Mouse (Mus musculus) cerebellum, postnatal 10 days (tissue): ENCODE data around the gene Ushbp1.
A peak's percentile ranks its signal among the peaks of the same experiment; 100 is the strongest.
"Not testable (repeated sequence)": the region's sequence is repeated elsewhere in the genome, so short reads cannot be mapped to it uniquely, and the experiment has no call there.

Experiments
- DNase-seq, 2 experiments: peaks; one replicate each; pipeline ENCODE4 v3.0.0; 2021; ENCODE audit warnings: mixed read lengths in 2 of 2

Gene Ushbp1

DNA sequence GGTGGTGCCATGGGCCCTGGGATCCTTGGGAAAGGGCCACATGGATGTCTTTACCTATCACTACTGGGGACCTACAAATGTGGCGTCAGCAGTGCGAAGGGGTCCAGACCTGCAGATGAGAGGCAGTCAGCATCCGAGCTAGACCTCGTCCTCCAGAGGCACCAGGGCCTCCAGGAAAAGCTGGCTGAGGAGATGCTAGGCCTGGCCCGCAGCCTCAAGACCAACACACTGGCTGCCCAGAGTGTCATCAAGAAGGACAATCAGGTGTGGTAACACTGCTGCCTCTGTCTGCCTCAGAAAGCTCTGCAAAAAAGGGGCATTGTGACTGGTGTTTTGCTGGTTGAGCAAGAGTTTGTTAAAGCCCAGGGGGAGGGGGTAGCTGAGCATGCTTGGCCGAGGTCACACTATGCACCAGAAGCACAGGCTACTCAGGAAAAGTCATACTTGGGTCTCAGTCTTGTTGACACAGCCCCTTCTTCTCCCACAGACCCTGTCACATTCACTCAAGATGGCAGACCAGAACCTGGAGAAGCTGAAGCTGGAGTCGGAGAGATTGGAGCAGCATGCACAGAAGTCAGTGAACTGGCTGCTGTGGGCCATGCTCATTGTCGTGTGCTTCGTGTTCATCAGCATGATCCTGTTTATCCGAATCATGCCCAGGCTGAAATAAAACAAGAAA is 26.4 kb downstream of the Ushbp1 start:
- DNase-seq, result peak in 1 of 2 experiments; percentile 12

DNA sequence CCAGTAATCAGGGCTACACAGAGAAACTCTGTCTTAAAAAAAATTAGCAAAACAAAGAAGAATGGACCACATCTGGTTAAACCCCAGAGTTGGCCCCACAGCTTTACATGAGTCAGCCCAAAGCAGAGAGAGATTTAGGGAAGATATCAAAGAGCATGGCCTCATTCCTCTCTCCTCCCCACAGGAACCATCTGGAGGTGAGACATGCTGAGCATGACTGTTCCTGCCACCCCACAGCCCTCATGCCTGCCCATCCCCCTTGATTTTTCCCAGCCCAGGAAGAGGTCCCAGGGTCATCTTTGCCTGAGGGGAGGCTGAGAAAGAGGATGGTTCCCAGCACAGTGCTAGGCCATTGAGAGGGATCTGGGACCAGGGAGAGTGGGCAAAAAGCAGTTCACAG is 27.2 kb downstream of the Ushbp1 start:
- peak in 1 of 2 experiments; percentile 9 for DNase-seq

DNA sequence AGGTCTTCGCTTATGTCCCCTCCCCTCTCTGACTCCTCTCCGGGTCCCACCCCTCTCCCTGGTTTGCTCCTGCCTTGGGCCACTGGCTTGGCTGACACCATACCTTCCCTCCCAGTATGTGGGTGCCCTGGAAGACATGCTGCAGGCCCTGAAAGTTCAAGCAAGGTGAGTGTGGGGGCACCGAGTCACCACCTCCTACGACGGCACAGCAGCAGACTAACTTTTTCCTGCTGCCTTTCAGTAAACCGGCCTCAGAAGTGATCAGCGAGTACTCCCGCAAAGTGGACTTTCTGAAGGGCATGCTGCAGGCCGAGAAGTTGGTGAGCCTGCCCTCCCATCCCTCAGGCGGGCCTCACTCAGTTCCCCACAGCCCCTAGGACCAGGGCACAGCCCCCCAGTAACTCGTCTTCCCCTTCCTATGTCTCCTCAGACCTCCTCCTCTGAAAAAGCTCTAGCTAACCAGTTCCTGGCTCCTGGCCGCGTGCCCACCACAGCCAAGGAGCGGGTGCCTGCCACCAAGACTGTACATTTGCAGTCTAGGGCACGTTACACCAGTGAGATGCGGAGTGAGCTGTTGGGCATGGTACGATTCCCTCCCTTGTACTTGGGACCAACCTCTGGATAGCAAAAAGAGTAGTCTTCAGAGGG is 27.9 kb downstream of the Ushbp1 start:
- DNase-seq, result peak; percentile 54 to 59

DNA sequence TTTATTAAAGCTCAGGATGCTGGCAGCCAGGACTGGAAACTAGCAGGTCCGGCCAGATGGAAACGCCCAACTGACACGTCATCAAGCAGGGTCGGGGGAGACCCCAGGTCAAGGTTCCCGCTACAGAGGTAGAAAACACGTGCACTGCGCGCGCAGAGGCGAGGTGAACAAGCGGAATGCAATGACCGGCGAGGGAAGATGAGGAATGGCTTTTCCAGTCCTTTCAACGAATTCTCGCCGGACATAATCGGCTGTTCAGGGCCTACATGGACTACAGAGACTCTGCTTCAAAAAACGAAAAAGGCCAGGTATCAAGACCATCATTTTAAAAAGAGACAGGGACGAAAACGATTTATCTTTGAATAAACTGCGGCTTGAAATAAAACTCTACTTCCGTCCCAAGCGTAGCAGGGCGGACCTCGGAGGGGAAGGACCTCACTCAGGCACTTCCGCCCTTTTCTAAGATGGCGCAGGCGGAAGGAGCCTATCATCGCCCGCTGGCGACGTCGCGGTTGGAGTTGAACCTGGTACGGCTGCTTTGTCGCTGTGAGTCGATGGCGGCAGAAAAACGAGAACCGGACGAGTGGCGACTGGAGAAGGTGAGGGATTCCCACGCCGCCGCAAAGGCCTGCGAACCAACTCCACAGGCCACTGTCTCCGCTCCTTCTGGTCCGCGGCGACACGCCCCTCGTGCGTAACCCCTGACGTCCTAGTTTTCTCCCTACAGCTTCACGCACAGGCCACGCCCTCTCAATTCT is 28.7 kb downstream of the Ushbp1 start, which contains the start of gene Use1:
Use1 (plus strand) TSS at position 78 of the 758 bp plus-strand sequence.
- peak; percentile 92 for DNase-seq

DNA sequence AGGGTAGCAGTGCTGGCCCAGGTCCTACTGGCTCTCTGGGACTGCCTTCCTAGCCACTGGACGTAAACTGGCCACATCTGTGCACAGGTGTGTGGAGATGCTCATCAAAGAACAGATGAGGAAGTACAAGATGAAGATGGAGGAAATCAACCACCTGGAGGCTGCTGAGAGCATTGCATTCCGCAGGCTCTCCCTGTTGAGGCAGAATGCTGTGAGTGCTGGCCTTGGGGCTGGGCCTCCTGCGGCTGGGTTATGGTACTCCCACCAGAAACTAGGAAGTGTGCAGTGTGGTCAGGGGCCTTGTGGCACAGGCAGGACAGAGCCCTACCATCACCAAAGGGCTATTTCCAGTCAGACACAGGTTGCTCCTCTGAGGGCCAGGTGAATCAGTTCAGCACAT is 37.6 kb downstream of the Ushbp1 start:
- DNase-seq, result no peak

DNA sequence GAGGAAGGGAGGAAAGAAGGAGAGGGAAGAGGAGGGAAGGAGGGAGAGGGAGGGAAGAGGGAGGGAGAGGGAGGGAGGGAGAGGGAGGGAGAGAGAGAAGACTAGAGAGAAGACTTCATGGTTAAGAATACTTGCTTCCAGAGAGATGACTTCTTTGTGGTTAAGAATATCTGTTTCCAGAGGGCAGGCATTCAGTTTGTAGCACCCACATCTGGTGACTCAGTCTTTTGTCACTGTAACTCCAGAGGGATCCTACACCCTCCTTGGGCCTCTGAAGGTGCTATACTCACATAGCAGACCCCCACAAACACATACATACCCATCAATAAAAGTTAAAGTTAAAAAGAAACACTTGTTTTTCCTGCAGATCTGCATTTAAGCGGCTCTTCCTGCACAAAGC is 44.1 kb downstream of the Ushbp1 start:
- no peak for DNase-seq

DNA sequence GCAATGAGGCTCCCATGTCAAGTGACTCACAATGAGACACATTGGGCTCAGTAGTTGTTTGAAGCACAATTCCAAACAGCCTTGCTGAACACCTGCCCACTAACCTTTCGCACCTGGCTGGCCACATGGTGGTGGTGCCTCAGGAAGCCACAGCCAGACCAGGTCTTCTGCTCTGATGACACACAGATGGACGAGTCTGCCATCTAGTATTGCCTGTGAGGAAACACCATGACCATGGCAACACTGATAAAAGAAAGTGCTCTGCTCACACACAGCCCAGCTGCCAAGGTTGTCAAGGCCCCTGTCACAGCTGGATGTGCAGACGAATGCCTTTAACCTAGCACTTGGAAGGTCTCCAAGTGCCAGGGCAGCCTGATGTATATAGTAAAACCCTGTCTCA is 44.5 kb downstream of the Ushbp1 start:
- no peak for DNase-seq

DNA sequence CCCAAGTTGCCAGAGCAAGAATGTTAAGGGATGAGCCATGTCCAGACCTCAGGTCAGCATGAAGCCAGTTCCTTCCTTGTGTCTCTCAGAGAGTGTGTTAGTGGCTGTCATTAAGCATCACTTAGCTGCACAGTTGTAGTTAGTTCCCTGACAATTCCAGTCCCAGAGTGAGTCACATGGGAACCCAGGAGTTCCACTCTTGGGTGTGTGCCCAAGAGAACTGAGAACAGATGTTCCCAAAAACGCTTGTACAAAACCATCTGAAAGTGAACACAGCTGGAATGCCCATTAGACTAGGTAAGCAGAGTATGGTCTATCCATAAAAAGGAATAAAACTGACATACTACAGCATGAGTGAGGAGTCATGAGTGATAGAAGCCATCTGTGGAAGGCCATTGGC is 49.0 kb downstream of the Ushbp1 start:
- no peak for DNase-seq

DNA sequence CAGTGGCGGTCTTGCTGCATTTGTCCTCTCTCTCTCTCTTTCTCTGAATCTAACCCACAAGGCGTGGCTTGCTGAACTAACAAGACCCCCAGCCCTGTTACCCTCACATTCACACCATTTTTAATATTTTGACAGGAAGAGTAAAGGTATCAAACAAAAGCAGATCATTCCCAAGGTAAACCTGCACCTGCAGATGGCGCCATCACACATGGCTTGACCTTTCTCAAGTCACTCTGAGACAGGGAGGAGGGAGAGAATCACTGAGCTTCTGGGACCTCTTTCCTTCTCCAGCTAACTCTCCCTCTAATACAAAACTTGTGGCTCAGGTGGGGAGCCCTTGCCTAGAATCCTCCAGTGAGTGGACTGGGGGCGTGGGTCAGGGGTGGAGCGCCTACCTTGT is 55.0 kb downstream of the Ushbp1 start:
- DNase-seq, result peak; percentile 63 to 71

DNA sequence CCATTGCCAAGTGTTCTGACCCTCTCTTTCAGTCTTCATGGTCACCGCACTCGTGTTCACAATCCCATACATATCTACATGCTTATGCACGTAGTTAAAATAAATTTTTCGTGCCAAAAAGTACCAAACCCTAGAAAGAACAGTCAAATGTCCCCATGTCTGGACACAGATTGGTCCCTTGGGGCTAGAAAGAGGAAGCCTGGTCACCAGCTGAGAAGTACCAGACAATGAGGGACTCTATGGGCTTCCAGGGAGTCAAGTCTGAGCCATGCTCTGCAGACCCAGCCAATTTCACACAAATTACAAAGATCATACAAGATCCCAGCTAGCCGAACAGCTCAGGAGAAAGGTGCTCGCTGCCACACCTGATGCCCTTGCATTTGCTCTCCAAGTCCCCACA is 57.8 kb downstream of the Ushbp1 start:
- DNase-seq, result not testable (repeated sequence)
